Mouse (Mus musculus): ENCODE results near the gene AC109138.7. TPM values are rescaled to one million over a fixed set of nuclear protein-coding genes. Genes with fewer than 3 reads are reported as not detected.

The AC109138.7 gene
- not detected for total RNA-seq (2022)

- no peak for DNase-seq
Observed at GRCm38 (mm10) chr19:4214071-4214770, at the start of gene AC109138.7, which contains the start of gene Clcf1. Gene AC109138.7 (plus strand): TSS chr19:4214357. Gene Clcf1 (plus strand): TSS chr19:4214238.

GRCm38 (mm10) chr19:4164721-4165120 is 49.4 kb upstream of the AC109138.7 start:
- DNase-seq = peak; percentile 73

GRCm38 (mm10) chr19:4166678-4167476 is 47.3 kb upstream of the AC109138.7 start:
- no peak for DNase-seq

DNA sequence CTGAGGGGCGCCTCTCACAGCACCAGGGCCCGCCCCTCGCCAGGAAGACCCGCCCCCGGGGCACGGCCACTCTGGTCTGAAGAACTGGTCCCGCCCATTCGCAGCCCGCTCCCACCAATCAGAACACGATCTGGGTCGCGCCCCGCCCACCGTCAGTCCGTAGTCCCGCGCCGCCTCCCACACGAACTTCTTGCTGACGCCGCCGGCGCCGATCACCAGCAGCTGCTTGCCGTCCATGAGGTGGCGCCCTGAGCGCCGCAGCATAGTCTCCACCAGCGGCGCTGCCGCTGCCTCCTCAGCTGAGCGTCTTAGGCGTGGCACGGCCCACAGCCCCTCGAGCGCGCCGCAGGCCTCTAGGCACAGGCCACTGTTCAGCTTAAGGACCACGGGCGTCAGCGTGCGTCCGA is 44.8 kb upstream of the AC109138.7 start:
- peak; percentile 99 for DNase-seq

GRCm38 (mm10) chr19:4169810-4170209 is 44.3 kb upstream of the AC109138.7 start:
- no peak for DNase-seq

GRCm38 (mm10) chr19:4170723-4171392 is 43.3 kb upstream of the AC109138.7 start:
- DNase-seq = no peak

- DNase-seq = no peak
Observed at GRCm38 (mm10) chr19:4171393-4172290, 42.5 kb upstream of the AC109138.7 start.

- DNase-seq = no peak
Observed at GRCm38 (mm10) chr19:4172925-4173324, 41.2 kb upstream of the AC109138.7 start.

- no peak for DNase-seq
Observed at GRCm38 (mm10) chr19:4175368-4175947, 38.7 kb upstream of the AC109138.7 start, which contains the start of gene Carns1. Gene Carns1 (minus strand): TSS chr19:4175479.

DNA sequence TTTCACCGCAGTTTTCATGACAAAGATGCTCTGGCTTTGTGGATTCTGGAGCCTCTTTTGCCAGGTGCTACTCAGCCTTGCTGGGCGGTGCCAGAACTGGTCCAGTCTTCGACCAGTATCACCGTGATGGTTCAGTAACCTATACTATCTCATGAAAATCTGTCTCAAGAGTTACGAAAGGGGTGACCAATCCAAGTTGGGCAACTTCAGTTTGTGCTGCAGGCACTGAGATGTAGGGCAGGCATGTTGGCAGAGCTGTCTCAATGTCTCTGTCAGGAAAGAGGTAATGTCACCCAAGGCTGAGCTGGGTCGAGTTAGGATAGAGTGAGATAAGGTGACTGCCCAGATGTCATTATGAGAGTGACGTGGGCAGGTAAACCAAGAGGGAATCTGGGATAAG is 33.7 kb upstream of the AC109138.7 start:
- DNase-seq = no peak

DNA sequence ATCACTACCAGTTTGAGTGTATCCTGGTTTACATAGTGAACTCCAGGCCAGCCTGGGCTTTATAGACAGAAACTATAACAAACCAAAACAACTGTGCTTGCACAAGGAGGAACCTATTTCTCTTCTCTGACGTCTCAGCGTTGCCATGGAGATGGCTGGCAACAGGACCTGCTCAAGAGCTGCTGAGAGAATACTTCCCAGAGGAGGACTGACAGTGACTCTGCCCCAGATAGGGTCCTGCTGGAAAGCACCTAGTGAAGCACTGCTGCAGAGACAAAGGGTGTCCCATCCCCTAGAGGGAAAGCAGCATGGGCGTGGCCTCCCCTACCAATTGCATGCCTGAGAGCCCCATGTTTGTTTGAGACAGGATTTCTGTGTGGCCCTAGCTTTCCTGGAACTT is 32.3 kb upstream of the AC109138.7 start:
- peak; percentile 76 for DNase-seq

- no peak for DNase-seq
Observed at GRCm38 (mm10) chr19:4183689-4184088, 30.5 kb upstream of the AC109138.7 start.

GRCm38 (mm10) chr19:4184976-4185975 is 28.9 kb upstream of the AC109138.7 start:
- no peak for DNase-seq

- no peak for DNase-seq
Observed at GRCm38 (mm10) chr19:4187303-4187702, 26.9 kb upstream of the AC109138.7 start.

DNA sequence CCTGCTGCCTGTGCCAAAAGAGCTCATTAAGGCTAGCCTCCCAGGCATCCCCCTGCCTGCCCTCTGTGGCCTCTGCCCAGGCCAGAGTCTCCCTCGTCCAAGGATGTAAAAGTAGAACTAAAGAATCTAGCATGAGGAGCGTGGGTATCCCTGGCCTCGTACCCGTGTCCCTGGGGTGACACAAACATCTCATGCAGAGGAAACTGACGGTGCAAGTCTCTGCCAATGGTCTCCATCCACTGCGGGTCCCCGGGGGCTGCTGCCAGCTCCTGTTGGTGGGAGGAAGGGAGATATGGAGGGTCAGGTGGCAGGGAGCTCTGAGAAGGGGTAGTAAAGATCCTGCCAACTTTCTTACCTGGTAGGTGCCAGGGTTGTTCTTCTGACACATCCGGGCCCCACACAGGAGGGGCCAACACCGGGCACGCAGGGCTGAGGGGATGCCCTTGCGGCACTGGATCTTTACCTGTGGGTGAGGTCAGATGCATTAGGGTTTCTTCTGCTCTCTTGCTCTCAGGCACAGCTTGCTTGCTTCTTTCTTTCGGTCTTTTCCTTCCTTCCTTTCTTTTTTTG is 25.0 kb upstream of the AC109138.7 start:
- DNase-seq = no peak

GRCm38 (mm10) chr19:4190831-4191334 is 23.3 kb upstream of the AC109138.7 start, which contains the start of gene Tbc1d10c:
Gene Tbc1d10c (minus strand): TSS chr19:4191284.
- no peak for DNase-seq

DNA sequence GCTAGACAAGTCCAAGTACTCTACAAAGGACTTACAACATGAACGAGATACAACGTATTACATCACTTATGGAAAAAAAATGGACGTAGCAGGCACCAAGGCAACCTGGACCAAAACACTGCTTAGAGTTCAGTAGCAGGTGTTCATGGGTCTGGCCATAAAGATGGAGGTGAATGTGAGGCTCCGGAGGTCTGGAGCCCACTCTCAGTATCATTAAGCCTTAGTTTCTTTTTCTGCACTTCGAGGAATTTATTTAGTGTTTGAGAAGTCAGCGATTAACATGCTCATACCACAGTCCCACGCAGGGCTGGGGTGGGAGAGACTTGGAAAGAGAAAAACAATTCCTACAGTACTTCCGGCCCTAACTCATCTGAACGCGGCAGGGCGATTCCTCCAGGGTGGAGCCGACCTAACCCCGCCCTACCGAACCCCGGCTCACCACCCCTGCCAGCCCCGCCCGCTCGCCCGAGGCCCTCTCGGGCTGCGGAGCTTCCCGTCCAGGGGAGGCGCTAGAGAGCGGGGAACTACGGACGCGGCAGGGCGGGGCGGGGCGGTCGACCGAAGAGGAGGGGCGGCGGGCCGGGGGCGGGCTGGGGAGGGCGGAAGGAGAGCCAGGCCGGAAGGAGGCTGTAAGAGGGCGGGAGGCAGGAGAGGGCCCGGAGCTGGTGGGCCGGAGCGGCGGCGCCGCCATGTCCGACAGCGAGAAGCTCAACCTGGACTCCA is 22.5 kb upstream of the AC109138.7 start, which contains the start of gene Ppp1ca:
Gene Ppp1ca (plus strand): TSS at position 538 of the 723 bp plus-strand sequence.
- peak; percentile 91 for DNase-seq

DNA sequence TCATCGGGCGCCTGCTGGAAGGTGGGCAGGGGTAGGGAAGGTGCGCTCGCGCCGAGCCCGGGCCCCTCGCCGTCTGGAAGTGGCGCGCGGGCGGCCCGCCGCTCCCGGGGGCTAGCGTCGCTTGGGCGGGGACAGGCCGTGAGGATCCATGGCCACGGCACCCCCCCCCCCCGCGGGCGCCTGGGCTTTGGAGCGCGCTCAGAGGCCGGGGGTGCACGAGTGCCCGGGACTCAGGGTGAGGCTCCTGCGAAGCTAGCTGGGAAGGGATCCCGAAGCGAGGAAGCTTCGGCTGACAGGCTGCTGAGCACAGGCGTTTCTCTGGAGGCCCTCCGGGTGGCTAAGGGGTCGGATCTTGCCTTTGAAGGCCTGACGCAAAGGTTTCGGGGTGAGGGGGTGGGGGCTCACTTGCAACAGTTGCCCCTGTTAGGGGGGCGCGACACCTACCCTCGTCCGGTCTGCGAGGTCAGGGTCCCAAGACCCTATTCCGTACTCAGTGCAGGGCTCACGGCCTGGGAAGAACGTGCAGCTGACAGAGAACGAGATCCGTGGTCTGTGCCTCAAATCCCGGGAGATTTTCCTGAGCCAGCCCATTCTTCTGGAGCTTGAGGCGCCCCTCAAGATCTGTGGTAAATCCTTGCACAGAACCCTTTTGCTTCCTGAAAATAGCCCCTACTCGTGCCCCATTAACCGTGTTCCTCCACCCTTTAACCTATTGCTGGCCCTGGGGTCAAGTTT is 21.7 kb upstream of the AC109138.7 start:
- no peak for DNase-seq

Data from adrenal gland, adult 8-10 months (tissue).